Mouse (Mus musculus) induced T-regulatory cell, adult 2 months (primary cell): ENCODE data around the gene Ch25h.

Experiments used
- DNase-seq: peaks from one replicate; pipeline ENCODE4 v3.0.0-alpha.2; 2012; ENCODE audit warnings: low read depth

The Ch25h gene

DNA sequence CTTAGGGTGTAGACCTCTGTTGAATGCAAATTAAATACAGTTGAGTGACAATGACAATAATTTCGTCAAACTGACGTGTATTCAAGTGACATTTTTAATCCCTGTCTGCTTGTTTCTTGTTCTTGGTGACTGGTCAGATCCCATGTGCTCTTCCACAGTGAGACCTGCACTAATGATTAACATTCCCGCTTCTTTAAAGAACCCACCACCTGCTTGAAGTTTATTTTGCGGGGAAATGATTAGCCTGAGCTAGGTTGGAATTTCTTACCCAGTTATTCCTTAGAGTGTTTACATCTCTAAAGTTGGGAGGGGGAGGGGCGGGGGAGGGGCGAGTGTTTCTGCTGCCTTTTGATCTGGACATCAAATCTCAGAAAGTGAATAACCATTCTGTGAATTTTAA lies 6.7 kb downstream of the Ch25h start:
- no peak for DNase-seq

DNA sequence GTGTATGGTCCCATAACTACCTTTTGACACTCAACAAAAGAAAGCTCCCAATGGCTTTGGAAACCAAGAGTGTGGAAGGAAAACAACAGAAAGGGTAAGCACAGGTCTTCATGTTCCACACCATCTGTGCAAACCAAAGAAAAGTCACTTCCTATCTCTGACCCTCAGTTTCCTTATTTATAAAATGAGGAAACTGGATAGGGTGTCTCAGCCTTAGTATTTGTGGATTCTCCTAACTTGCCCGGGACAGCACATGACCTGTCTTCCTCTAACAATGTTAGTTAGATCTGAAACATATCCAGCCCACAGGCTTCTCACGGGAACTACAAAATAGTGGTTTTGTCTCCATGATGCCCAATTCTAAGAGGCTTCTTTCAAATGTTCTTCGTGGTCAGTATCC lies 10.5 kb downstream of the Ch25h start:
- DNase-seq = no peak

DNA sequence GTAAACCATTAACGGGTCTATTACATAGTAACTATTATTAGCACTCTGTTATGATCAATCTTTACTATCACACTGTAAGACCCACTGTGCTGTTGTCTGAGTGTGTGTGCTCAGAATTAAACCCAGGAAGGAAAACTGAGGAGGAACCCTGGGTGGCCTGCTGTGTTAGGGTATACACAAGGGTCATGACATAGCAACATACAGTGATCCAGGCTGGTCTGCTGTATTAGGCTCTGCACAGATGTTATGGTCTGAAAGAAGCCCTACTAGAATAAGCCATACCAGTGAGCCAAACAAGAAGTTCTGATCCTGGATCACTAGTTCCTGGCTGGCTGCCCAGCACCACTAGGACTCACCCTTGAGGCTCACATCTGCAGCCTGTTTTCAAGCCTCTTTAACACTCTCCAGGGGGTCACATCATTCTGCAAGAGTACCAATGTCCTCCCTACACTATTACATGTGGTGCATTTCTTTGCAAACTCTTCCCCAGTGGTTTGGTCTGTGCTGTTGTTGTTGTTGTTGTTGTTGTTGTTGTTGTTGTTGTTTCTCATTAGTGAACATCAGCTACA lies 13.4 kb downstream of the Ch25h start:
- DNase-seq = no peak

DNA sequence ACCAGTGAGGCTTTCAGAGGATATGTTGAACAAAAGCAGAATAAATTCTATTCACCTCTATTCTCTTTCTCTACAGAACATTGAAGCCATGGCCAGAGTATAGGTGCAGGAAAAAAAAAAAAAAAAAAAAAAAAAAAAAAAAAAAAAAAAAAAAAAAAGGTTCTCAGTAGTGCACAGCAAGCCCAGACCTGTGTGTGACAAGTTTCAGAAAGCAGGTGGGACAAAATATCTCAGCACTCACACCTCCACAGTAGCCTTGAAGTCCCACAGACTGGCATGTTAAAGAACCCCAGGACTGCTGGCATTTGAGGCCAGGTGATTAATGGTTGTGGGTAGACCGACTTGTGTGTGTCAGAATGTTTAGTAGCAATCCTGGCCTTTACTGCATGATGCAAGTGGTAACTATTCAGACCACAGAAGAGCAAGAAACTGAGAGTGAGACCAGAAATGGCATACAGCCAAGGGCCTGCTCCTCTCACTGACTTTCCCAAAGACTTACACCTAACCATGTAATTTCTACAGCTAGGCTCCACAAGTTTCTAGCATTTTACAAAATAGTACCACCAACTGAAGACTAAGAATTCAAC lies 24.1 kb downstream of the Ch25h start:
- no peak for DNase-seq

DNA sequence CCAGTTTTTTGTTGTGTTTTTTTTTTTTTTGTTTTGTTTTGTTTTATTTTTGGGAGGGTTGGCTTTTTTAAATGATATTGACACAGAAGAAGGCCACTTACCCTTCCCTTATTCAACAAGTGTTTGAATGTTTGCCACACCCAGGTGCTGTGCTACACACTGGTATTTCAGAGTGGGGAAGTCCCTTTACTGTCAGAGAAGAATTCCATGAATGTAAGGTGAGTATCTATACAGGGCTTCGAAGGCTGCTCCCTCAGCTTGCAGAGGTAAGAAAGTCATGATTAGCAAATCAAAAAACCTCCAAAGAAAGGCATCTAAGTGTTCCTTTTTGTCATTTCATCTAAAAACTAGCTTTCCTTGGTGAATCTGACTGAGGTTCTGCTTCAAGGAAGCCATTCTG lies 26.1 kb downstream of the Ch25h start:
- no peak for DNase-seq

DNA sequence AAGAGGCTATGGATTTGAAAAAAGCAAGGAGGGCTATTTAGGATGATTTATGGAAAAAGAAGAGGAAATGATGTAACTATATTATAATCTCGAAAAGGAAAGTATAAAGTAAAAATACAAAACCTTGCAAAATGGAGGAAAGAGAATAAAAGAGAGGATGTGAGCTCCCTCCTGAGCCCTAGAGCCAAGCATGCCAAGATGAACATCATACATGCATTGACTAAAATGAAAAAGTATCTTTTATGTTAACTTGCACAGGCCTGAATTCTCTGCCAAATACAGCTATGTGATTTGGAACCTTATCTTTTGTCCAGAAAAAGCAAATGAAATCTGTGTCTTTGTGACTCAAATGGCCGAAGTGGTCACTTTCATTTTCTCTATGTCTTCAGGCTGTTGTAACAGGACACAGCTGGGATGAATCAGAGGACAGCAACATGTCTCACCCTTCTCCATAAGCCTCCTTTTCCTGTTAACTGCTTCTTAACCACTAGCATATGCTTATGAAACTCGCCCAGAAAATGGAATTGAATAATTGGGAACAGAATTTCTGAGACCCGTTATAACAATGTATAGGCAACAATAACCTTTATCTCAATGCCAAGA lies 29.5 kb downstream of the Ch25h start:
- no peak for DNase-seq

DNA sequence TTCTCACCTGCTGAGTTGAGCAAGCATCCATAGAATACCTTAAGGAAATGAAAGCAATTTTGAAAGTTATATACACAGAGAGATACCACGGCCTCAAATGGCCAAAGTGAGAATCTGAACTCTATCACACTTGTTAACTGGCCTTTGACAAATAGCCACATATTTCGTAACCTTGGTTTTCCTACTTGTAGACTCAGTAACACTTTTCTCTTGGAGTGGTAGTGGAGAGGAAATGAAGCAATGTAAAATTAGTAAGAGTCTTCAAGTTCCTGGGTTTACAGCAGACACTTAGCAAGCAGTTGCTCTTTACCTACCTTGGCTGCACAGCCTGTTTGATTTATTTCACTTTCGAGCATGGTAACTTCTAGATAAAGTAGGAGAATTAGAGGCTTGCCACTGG lies 30.2 kb downstream of the Ch25h start:
- DNase-seq = no peak

DNA sequence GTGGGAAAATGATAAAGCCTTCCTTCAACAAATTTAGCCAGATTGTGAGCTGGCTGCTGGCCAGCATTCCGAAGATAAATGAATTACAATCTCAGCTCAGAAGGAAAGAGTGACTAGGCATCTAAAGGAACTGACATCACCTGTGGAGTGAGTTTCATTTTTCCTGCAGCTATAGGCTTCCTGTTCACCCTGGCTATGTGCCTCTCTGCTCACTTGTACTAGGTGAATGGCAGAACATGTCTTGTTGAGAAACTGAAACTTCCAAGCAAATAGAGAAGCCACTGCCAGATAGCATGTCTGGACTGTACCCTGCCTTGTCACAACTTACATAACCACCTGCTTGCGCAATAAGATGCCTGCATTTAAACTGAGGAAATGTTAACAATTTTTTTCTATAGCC lies 33.0 kb downstream of the Ch25h start:
- no peak for DNase-seq

DNA sequence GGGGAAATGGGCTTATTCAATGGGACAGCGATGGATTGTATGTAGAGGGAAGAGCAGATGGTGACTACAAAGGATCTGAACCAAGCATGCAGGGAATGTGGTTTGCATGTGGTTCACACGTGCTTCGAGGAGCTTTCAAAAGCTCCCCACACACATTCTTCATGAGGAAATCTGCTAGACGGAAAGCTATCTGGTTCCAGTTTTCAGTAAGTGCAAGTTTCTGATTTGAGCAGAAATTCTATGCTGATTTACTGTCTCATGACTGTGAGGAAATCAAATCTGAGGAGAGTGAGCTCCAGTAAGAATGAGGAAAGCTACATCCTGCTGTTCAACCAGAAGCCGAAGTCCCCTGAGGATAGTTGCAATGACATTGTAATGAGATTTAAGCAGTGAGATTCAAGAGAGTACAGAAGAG lies 39.8 kb downstream of the Ch25h start:
- no peak for DNase-seq

DNA sequence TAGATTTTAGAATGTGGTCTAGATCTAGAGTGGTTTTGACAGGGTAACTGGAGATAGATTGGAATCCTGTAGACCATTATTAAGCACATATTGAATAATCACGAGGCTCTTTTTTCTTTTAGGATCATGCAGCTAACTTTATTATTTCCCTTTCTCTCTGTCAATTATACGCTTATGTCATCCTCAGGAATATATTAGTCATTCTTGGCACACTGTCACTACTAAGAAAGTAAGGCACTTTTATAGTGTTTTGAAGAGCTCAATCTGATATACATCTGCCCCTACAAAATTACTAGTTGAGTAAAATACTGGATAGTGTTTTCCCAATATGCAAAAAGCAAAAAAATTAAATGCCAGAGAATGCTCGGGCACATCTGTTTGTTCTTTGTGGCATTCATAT lies 43.6 kb downstream of the Ch25h start:
- no peak for DNase-seq

DNA sequence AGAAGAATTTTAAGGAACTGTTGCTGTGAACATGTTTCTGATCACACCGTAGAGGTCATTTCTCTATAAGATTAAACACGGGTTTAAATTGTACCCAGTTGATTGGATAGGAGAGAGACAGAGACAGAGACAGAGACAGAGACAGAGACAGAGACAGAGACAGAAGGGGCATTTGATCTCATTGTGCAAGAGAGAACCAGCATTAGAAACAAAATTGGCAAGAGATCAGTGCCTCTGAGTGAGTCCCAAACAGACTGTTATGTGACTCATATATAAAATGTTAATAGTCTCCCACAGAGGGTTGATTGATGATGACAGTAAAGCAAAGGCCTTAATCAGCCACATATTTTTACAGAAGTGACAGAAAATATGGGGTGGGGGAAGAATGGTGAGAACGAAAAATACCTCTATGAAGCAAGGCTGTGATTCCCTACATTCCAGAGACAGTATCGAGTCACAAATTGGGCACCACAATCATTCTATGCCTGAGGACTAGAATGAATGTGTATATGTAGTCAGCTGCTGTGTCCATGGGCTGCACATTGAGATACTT lies 51.1 kb downstream of the Ch25h start:
- no peak for DNase-seq
